Mouse (Mus musculus): ENCODE results near the gene Ccdc57. TPM values are rescaled to one million over a fixed set of nuclear protein-coding genes. Genes with fewer than 3 reads are reported as not detected.

Gene Ccdc57
- polyA plus RNA-seq, 1 experiment from 2014 or later, result 5.2 TPM

Other genes with a start within 250 kb of the Ccdc57 start
- 95.7 and 106 TPM in 2 replicates for gene Cenpx, start 219.1 kb downstream of the Ccdc57 start, polyA plus RNA-seq (2014; fragmentation: Nextera tagmentation; extraction: Ambion mirVana)
- 52.7 and 56.5 TPM in 2 replicates for gene Lrrc45, start 218.9 kb downstream of the Ccdc57 start, polyA plus RNA-seq (2014; fragmentation: Nextera tagmentation; extraction: Ambion mirVana)
- 124 and 134 TPM in 2 replicates for gene Rac3, start 211.4 kb downstream of the Ccdc57 start, polyA plus RNA-seq (2014; fragmentation: Nextera tagmentation; extraction: Ambion mirVana)
- 9.0 and 13.7 TPM in 2 replicates for gene Dcxr, start 205.6 kb downstream of the Ccdc57 start, polyA plus RNA-seq (2014; fragmentation: Nextera tagmentation; extraction: Ambion mirVana)
- gene Cbr2, start 200.8 kb downstream of the Ccdc57 start, polyA plus RNA-seq (2014; fragmentation: Nextera tagmentation; extraction: Ambion mirVana), result 0.64 and 0.90 TPM in 2 replicates
- gene Hmga1b, start 170.1 kb downstream of the Ccdc57 start, polyA plus RNA-seq (2014; fragmentation: Nextera tagmentation; extraction: Ambion mirVana), result 1.8 and 2.2 TPM in 2 replicates
- gene Rfng, start 148.7 kb downstream of the Ccdc57 start, polyA plus RNA-seq (2014; fragmentation: Nextera tagmentation; extraction: Ambion mirVana), result 86.1 and 87.0 TPM in 2 replicates
- 288 and 307 TPM in 2 replicates for gene Gps1, start 148.6 kb downstream of the Ccdc57 start, polyA plus RNA-seq (2014; fragmentation: Nextera tagmentation; extraction: Ambion mirVana)
- gene Dus1l, start 136.5 kb downstream of the Ccdc57 start, polyA plus RNA-seq (2014; fragmentation: Nextera tagmentation; extraction: Ambion mirVana), result 43.8 and 43.9 TPM in 2 replicates
- 119 and 135 TPM in 2 replicates for gene Fasn, start 108.3 kb downstream of the Ccdc57 start, polyA plus RNA-seq (2014; fragmentation: Nextera tagmentation; extraction: Ambion mirVana)
- gene Slc16a3, start 15.6 kb upstream of the Ccdc57 start, polyA plus RNA-seq (2014; fragmentation: Nextera tagmentation; extraction: Ambion mirVana), result 4.2 and 4.4 TPM in 2 replicates
- gene Csnk1d, start 58.5 kb upstream of the Ccdc57 start, polyA plus RNA-seq (2014; fragmentation: Nextera tagmentation; extraction: Ambion mirVana), result 73.3 and 77.4 TPM in 2 replicates
- 0.24 TPM in 1 of 2 replicates, not detected in the other for gene Cd7, start 106.5 kb upstream of the Ccdc57 start, polyA plus RNA-seq (2014; fragmentation: Nextera tagmentation; extraction: Ambion mirVana)
- gene Sectm1b, start 130.7 kb upstream of the Ccdc57 start, polyA plus RNA-seq (2014; fragmentation: Nextera tagmentation; extraction: Ambion mirVana), result not detected in 2 replicates
- not detected in 2 replicates for gene Sectm1a, start 148.3 kb upstream of the Ccdc57 start, polyA plus RNA-seq (2014; fragmentation: Nextera tagmentation; extraction: Ambion mirVana)
- gene Tex19.2, start 185.8 kb upstream of the Ccdc57 start, polyA plus RNA-seq (2014; fragmentation: Nextera tagmentation; extraction: Ambion mirVana), result not detected in 2 replicates
- not detected in 2 replicates for gene Tex19.1, start 213.3 kb upstream of the Ccdc57 start, polyA plus RNA-seq (2014; fragmentation: Nextera tagmentation; extraction: Ambion mirVana)
- 0.19 and 0.99 TPM in 2 replicates for gene Uts2r, start 227.4 kb upstream of the Ccdc57 start, polyA plus RNA-seq (2014; fragmentation: Nextera tagmentation; extraction: Ambion mirVana)

Data from hindbrain, embryonic 14.5 days (tissue).